Mouse (Mus musculus) heart, postnatal 10 days (tissue): ENCODE data around the gene Krtap17-1. TPM values are rescaled to one million over a fixed set of nuclear protein-coding genes. Genes with fewer than 3 reads are reported as not detected.

Experiments
- DNase-seq, 2 experiments: peaks; one replicate each; pipeline ENCODE4 v3.0.0; 2021
- intact Hi-C: fragments of 180-260 bp; cut with DNase I; formaldehyde crosslinking; loops from one replicate; pipeline ENCODE4 v1.15.1; 2025
- total RNA-seq, 2 experiments: library from RNA; stranded (reverse); gene quantifications; 2 replicates each; pipeline ENCODE4 v1.2.3; 2021

Krtap17-1 gene
- total RNA-seq, 2 experiments from 2014 or later = not detected

DNA sequence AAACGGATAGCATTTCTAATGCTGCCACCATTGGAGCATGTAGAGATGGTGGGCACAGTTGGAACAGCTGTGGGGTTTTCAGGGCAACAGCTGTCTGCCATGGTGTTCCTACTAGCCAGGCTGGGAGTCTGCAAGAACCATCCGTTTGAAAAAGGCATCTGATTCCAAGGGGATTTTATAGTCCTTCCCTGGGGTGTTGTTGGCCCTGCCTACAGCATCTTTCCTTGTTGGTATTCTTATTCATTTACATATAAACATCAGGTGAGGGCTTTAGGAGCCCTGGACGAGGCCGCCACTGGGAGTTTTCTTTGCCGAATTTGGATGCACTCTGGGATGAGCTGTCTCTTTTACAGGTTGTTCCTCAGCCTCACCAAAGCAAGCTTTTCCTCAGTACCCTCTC lies 14.8 kb downstream of the Krtap17-1 start, which contains the start of gene Krtap29-1:
Gene Krtap29-1, minus strand, starts transcription at position 101 of the 400 bp plus-strand sequence.
- intact Hi-C loops = no loop called here
- no peak for DNase-seq

GRCm38 (mm10) chr11:99965961-99966360 lies 27.8 kb downstream of the Krtap17-1 start:
- intact Hi-C loops = no loop called here
- no peak for DNase-seq

DNA sequence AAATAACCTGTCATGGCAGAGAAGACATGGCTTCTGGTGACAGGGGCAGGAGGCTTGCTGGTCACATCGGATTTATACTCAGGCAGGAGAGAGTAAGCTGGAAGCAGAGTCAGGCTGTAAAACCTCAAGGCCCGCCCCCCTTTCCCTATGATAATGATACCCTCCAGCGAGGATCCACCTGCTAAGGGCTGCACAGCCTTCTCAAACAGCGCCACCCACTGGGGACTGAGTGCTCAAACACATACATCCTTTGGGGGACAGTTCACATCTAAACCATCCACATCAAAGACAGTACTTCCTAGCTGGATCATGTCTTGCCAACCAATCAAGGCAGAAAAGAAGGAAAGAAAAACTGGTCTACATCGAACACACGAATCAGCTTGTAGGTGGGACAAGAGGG lies 29.6 kb downstream of the Krtap17-1 start:
- intact Hi-C loops = no loop called here
- no peak for DNase-seq

GRCm38 (mm10) chr11:99948175-99948574 lies 45.6 kb downstream of the Krtap17-1 start, which contains the start of gene Krtap9-5:
Krtap9-5 (plus strand) TSS chr11:99948475.
- DNase-seq = no peak
- intact Hi-C loops = no loop called here

Other genes starting within 250 kb of the Krtap17-1 start
- not detected for gene Gm11595, start 221.1 kb downstream of the Krtap17-1 start, total RNA-seq
- gene Krtap4-8, start 213.3 kb downstream of the Krtap17-1 start, total RNA-seq = not detected
- gene Krtap4-9, start 208.8 kb downstream of the Krtap17-1 start, total RNA-seq = not detected
- gene Gm11596, start 200.5 kb downstream of the Krtap17-1 start, total RNA-seq = not detected
- not detected for gene Gm11569, start 195.1 kb downstream of the Krtap17-1 start, total RNA-seq
- gene Gm11554, start 189.5 kb downstream of the Krtap17-1 start, total RNA-seq = not detected
- not detected for gene Krtap4-13, start 184.1 kb downstream of the Krtap17-1 start, total RNA-seq
- gene Gm11564, start 178.3 kb downstream of the Krtap17-1 start, total RNA-seq = not detected
- gene 2300003K06Rik, start 155.9 kb downstream of the Krtap17-1 start, total RNA-seq = not detected
- gene Krtap4-16, start 142.4 kb downstream of the Krtap17-1 start, total RNA-seq = not detected
- not detected for gene Gm11568, start 136.1 kb downstream of the Krtap17-1 start, total RNA-seq
- not detected for gene Gm11559, start 129.5 kb downstream of the Krtap17-1 start, total RNA-seq
- gene Krtap9-1, start 120.6 kb downstream of the Krtap17-1 start, total RNA-seq = not detected
- not detected for gene Gm11567, start 114.8 kb downstream of the Krtap17-1 start, total RNA-seq
- gene Krtap31-1, start 86.1 kb downstream of the Krtap17-1 start, total RNA-seq = not detected
- gene Gm11565, start 79.2 kb downstream of the Krtap17-1 start, total RNA-seq = not detected
- not detected for gene Krtap31-2, start 57.7 kb downstream of the Krtap17-1 start, total RNA-seq
- not detected for gene Krtap9-5, start 45.5 kb downstream of the Krtap17-1 start, total RNA-seq
- gene Krtap29-1, start 14.9 kb downstream of the Krtap17-1 start, total RNA-seq = not detected
- not detected for gene Krtap16-1, start 7.4 kb downstream of the Krtap17-1 start, total RNA-seq
- gene Krt33a, start 22.2 kb upstream of the Krtap17-1 start, total RNA-seq = not detected
- not detected for gene Krt33b, start 35.9 kb upstream of the Krtap17-1 start, total RNA-seq
- gene Krt34, start 47.6 kb upstream of the Krtap17-1 start, total RNA-seq = not detected
- gene Krt31, start 56.6 kb upstream of the Krtap17-1 start, total RNA-seq = not detected
- gene Krt32, start 94.2 kb upstream of the Krtap17-1 start, total RNA-seq = not detected
- gene Krt35, start 102.2 kb upstream of the Krtap17-1 start, total RNA-seq = not detected
- gene Krt36, start 111.6 kb upstream of the Krtap17-1 start, total RNA-seq = not detected
- gene Krt13, start 127.6 kb upstream of the Krtap17-1 start, total RNA-seq = not detected
- under 1 TPM in 1 of 2 experiments, not detected in 1; 0.29 TPM for gene Krt15, start 141.9 kb upstream of the Krtap17-1 start, total RNA-seq
- gene Krt19, start 154.7 kb upstream of the Krtap17-1 start, total RNA-seq = 10 to 100 TPM; 10.3 to 16.7 TPM
- not detected for gene Krt9, start 199.3 kb upstream of the Krtap17-1 start, total RNA-seq
- 1 to 10 TPM; 1.8 to 2.7 TPM for gene Krt14, start 213.6 kb upstream of the Krtap17-1 start, total RNA-seq